Mouse (Mus musculus): ENCODE measurements at regions not wholly inside any gene's neighbourhood (a gene's known extent, or its start where the extent isn't known, plus 50 kb on each side); places are given as distances from the start of the nearest gene placed in this dataset.

- H3K4me1 ChIP-seq (ENCODE audit: control insufficient read depth, insufficient read depth, low read length), result peaks cover 4% of the 10 kb centered on the region
- TF ChIP-seq CTCF (IDR thresholded peaks at IDR 0.05; ENCODE audit: extremely low read depth, insufficient read depth, low read length) (no peak), POLR2A (IDR thresholded peaks at IDR 0.05; ENCODE audit: extremely low read depth, insufficient read depth, low read length) (no peak)
These were observed 92.8 kb upstream of the Dpt start for GRCm38 (mm10) chr1:164703560-164704131.

GRCm38 (mm10) chr1:164690055-164690454, 106.4 kb upstream of the Dpt start:
- TF ChIP-seq CTCF (IDR thresholded peaks at IDR 0.05; ENCODE audit: extremely low read depth, insufficient read depth, low read length), result no peak
- TF ChIP-seq POLR2A (IDR thresholded peaks at IDR 0.05; ENCODE audit: extremely low read depth, insufficient read depth, low read length), result no peak
- Histone ChIP-seq H3K27ac (ENCODE audit: insufficient read depth, low read length) (peak overlapping the region; percentile 64), H3K4me3 (ENCODE audit: insufficient read depth, low read length) (no peak overlapping the region), H3K4me1 (ENCODE audit: control insufficient read depth, insufficient read depth, low read length) (peaks cover 3% of the 10 kb centered on the region)

More at GRCm38 (mm10) chr1:164703560-164704131, 92.8 kb upstream of the Dpt start:
- Histone ChIP-seq H3K4me3 (ENCODE audit: insufficient read depth, low read length) (no peak overlapping the region), H3K27ac (ENCODE audit: insufficient read depth, low read length) (no peak overlapping the region)

GRCm38 (mm10) chr1:164689311-164689710, 107.1 kb upstream of the Dpt start:
- H3K27ac ChIP-seq (ENCODE audit: insufficient read depth, low read length), result peak overlapping the region; percentile 48
- TF ChIP-seq CTCF (IDR thresholded peaks at IDR 0.05; ENCODE audit: extremely low read depth, insufficient read depth, low read length) (no peak), POLR2A (IDR thresholded peaks at IDR 0.05; ENCODE audit: extremely low read depth, insufficient read depth, low read length) (0 out of 2 replicates have a peak, but pooled peaks have one; percentile 41)
- H3K4me1 ChIP-seq (ENCODE audit: control insufficient read depth, insufficient read depth, low read length), result peaks cover 3% of the 10 kb centered on the region
- H3K4me3 ChIP-seq (ENCODE audit: insufficient read depth, low read length), result no peak overlapping the region

- Histone ChIP-seq H3K4me1 (ENCODE audit: control insufficient read depth, insufficient read depth, low read length) (peaks cover 18% of the 10 kb centered on the region), H3K4me3 (ENCODE audit: insufficient read depth, low read length) (no peak overlapping the region), H3K27ac (ENCODE audit: insufficient read depth, low read length) (peak overlapping the region; percentile 61)
- no peak for TF ChIP-seq POLR2A (IDR thresholded peaks at IDR 0.05; ENCODE audit: extremely low read depth, insufficient read depth, low read length)
These were observed 112.0 kb upstream of the Dpt start for GRCm38 (mm10) chr1:164684437-164684836.

GRCm38 (mm10) chr1:164683788-164684187, 112.7 kb upstream of the Dpt start:
- H3K4me3 ChIP-seq (ENCODE audit: insufficient read depth, low read length), result no peak overlapping the region
- H3K27ac ChIP-seq (ENCODE audit: insufficient read depth, low read length), result peak overlapping the region; percentile 61
- peaks cover 15% of the 10 kb centered on the region for H3K4me1 ChIP-seq (ENCODE audit: control insufficient read depth, insufficient read depth, low read length)
- TF ChIP-seq CTCF (IDR thresholded peaks at IDR 0.05; ENCODE audit: extremely low read depth, insufficient read depth, low read length) (no peak), POLR2A (IDR thresholded peaks at IDR 0.05; ENCODE audit: extremely low read depth, insufficient read depth, low read length) (no peak)

- H3K27ac ChIP-seq (ENCODE audit: insufficient read depth, low read length), result peak overlapping the region; percentile 61
- H3K4me3 ChIP-seq (ENCODE audit: insufficient read depth, low read length), result no peak overlapping the region
- H3K4me1 ChIP-seq (ENCODE audit: control insufficient read depth, insufficient read depth, low read length), result peaks cover 15% of the 10 kb centered on the region
- no peak for TF ChIP-seq CTCF (IDR thresholded peaks at IDR 0.05; ENCODE audit: extremely low read depth, insufficient read depth, low read length)
- TF ChIP-seq POLR2A (IDR thresholded peaks at IDR 0.05; ENCODE audit: extremely low read depth, insufficient read depth, low read length), result no peak
These were observed 113.4 kb upstream of the Dpt start for GRCm38 (mm10) chr1:164682867-164683599.

GRCm38 (mm10) chr1:164682426-164682825, 114.0 kb upstream of the Dpt start:
- peak overlapping the region; percentile 61 for H3K27ac ChIP-seq (ENCODE audit: insufficient read depth, low read length)
- H3K4me3 ChIP-seq (ENCODE audit: insufficient read depth, low read length), result no peak overlapping the region
- TF ChIP-seq POLR2A (IDR thresholded peaks at IDR 0.05; ENCODE audit: extremely low read depth, insufficient read depth, low read length) (no peak), CTCF (IDR thresholded peaks at IDR 0.05; ENCODE audit: extremely low read depth, insufficient read depth, low read length) (no peak)
- peaks cover 15% of the 10 kb centered on the region for H3K4me1 ChIP-seq (ENCODE audit: control insufficient read depth, insufficient read depth, low read length)

- no peak overlapping the region for H3K4me3 ChIP-seq (ENCODE audit: insufficient read depth, low read length)
- TF ChIP-seq POLR2A (IDR thresholded peaks at IDR 0.05; ENCODE audit: extremely low read depth, insufficient read depth, low read length) (no peak), CTCF (IDR thresholded peaks at IDR 0.05; ENCODE audit: extremely low read depth, insufficient read depth, low read length) (no peak)
- H3K4me1 ChIP-seq (ENCODE audit: control insufficient read depth, insufficient read depth, low read length), result peaks cover 15% of the 10 kb centered on the region
- H3K27ac ChIP-seq (ENCODE audit: insufficient read depth, low read length), result no peak overlapping the region
These were observed 114.9 kb upstream of the Dpt start for GRCm38 (mm10) chr1:164681582-164681981.

- no peak overlapping the region for H3K4me3 ChIP-seq (ENCODE audit: insufficient read depth, low read length)
- no peak overlapping the region for H3K27ac ChIP-seq (ENCODE audit: insufficient read depth, low read length)
- TF ChIP-seq CTCF (IDR thresholded peaks at IDR 0.05; ENCODE audit: extremely low read depth, insufficient read depth, low read length), result no peak
- TF ChIP-seq POLR2A (IDR thresholded peaks at IDR 0.05; ENCODE audit: extremely low read depth, insufficient read depth, low read length), result no peak
- peaks cover 10% of the 10 kb centered on the region for H3K4me1 ChIP-seq (ENCODE audit: control insufficient read depth, insufficient read depth, low read length)
These were observed 118.1 kb upstream of the Dpt start for GRCm38 (mm10) chr1:164678303-164678702.

- Histone ChIP-seq H3K4me1 (ENCODE audit: control insufficient read depth, insufficient read depth, low read length) (no peaks in the 10 kb centered on the region), H3K27ac (ENCODE audit: insufficient read depth, low read length) (no peak overlapping the region), H3K4me3 (ENCODE audit: insufficient read depth, low read length) (no peak overlapping the region)
- no peak for TF ChIP-seq CTCF (IDR thresholded peaks at IDR 0.05; ENCODE audit: extremely low read depth, insufficient read depth, low read length)
- TF ChIP-seq POLR2A (IDR thresholded peaks at IDR 0.05; ENCODE audit: extremely low read depth, insufficient read depth, low read length), result no peak
These were observed 144.2 kb upstream of the Dpt start for GRCm38 (mm10) chr1:164652244-164652643.

Data from cortical plate, adult 2 months (tissue).